Mouse (Mus musculus): Measurements from ENCODE around the gene Olfr572.

Olfr572 gene

GRCm38 (mm10) chr7:102924109-102924508 lies at the start of gene Olfr572:
Olfr572 (plus strand) TSS chr7:102924409.
- 75% methylated on average over 1 of the region's 1 CpGs for WGBS

DNA sequence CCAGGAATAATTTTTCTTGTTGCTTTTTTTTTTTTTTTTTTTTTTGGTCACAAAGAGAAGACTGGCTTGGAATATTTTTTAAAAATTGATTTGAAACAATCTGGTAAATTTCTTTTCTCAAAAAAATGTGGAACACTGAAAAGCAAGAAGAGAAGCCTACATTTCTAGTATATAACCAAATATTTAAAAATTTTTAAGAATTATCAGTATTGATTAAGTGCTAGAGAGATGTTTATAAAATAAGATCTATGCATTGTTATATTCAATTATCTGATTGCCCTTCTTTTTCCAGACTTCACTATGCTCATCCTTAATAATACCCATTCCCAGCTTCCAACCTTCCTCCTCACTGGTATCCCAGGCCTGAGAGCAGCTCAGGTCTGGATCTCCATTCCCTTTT lies 47.4 kb upstream of the Olfr572 start, which contains the start of gene Olfr568:
Olfr568 (plus strand) TSS at position 301 of the 400 bp plus-strand sequence.

DNA sequence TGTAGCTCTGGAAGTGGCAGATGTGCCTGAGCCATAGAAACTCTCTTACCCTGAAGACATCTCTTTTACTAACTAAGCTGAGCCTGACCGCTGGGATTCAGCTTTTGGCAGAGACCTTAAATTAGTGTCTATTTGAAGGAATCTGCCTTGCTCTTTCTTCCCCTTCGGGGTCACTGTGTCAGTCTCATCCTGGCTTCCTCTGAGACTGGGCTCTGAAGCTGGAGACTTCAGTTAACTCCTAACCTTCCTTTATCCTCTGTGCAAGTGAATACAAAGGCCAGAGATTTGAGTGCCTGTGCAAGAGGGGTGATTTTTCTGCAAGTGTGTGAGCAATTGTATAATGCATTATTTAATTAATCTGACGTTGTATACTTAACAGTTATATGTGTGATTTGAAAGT lies 33.4 kb upstream of the Olfr572 start, which contains the start of gene Olfr569:
Olfr569 (minus strand) TSS at position 101 of the 400 bp plus-strand sequence.
- 64% methylated on average over 3 of the region's 3 CpGs for WGBS

DNA sequence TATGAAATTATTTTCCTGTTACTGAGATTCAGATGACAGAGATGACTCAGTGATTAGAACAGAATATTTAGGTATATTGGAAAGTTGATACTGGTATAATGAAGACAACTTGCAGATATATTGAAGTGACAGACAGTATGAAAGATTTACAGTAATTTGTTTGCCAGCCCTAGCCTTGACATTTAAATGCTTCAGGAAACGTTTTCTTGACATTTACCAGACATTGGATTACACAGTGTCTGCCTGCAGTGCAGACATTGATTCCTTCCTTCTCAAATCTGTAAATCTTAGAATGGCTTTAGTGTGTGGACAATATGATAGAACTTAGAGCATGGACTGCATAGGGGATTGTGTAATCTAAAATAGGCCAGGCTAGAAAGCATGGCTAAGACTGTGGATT lies 8.9 kb upstream of the Olfr572 start:
- 35% methylated on average over 1 of the region's 1 CpGs for WGBS

- WGBS = 72% methylated on average over 5 of the region's 5 CpGs
Observed at GRCm38 (mm10) chr7:102916405-102916804, 7.8 kb upstream of the Olfr572 start.

- 68% methylated on average over 4 of the region's 4 CpGs for WGBS
Observed at GRCm38 (mm10) chr7:102917032-102917875, 7.0 kb upstream of the Olfr572 start, which contains the start of gene Olfr571. Olfr571 (minus strand) TSS chr7:102917536.

- WGBS = 10% methylated on average over 1 of the region's 1 CpGs
Observed at GRCm38 (mm10) chr7:102919632-102920031, 4.6 kb upstream of the Olfr572 start.

- WGBS = 71% methylated on average over 3 of the region's 3 CpGs
Observed at GRCm38 (mm10) chr7:102927105-102927504, 2.9 kb downstream of the Olfr572 start.

- 94% methylated on average over 2 of the region's 2 CpGs for WGBS
Observed at GRCm38 (mm10) chr7:102942475-102942874, 18.3 kb downstream of the Olfr572 start, which contains the start of gene Olfr573-ps1. Olfr573-ps1 (minus strand) TSS chr7:102942575.

DNA sequence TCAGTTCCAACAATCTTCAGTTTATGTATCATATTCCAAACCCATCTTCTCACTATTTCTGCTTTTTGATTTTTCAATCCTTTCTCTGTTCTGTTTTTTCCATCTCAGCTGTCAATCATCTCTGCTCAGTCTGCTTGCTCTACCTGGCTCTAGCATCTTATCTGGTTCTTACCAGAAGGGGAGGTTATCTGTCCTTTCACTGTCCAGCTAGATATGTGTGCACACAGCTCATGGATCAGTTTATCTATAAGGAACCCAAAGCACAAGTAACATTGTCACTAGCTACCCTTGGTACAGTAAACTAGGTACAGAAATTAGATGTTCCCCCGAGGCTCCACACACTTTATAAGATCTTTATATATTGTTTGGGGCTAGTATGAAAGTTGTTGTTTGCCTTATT lies 19.2 kb downstream of the Olfr572 start:
- 86% methylated on average over 1 of the region's 1 CpGs for WGBS

DNA sequence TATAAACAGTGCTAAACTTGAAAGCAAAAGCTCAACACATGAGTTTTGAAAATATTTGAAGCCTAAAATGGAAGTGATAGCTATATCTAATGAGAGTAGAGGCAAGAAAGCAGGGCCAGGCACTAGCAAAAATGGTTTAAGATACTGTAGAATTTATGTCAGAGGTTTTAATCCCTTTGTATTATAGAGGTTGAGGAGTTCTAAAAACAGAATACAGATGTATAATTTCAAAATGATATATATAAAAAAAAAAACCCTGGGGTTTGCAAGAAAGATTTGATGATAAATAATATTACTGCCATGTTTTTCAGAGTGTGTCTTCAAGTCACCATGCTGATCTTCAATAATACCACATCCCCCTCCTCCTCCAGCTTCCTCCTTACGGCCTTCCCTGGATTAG lies 24.0 kb downstream of the Olfr572 start, which contains the start of gene Olfr574:
Olfr574 (plus strand) TSS at position 301 of the 400 bp plus-strand sequence.
- WGBS = 97% methylated on average over 1 of the region's 1 CpGs

DNA sequence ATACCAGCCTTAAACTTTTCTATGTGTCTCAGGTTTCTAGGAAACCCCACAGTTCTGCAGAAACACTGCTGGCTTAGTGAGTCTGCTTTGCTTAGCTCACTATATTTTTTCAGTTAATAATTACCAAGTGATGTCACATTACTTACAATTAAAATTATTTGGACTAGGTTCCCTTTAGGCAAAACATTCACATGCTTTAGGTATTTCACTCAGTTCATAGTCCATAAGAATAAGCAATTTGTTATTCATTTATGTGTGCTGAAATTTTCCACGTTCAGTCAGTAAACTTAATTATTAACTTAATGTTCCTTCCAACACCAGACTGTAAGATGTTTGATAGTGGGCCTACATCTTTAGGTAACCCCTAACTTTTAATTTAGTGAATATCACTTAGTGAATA lies 26.5 kb downstream of the Olfr572 start:
- 79% methylated on average over 1 of the region's 1 CpGs for WGBS

GRCm38 (mm10) chr7:102958137-102958536 lies 33.9 kb downstream of the Olfr572 start:
- 78% methylated on average over 3 of the region's 3 CpGs for WGBS

GRCm38 (mm10) chr7:102958593-102958992 lies 34.4 kb downstream of the Olfr572 start, which contains the start of gene Olfr575:
Olfr575 (minus strand) TSS chr7:102958775.
- WGBS = 61% methylated on average over 1 of the region's 1 CpGs

DNA sequence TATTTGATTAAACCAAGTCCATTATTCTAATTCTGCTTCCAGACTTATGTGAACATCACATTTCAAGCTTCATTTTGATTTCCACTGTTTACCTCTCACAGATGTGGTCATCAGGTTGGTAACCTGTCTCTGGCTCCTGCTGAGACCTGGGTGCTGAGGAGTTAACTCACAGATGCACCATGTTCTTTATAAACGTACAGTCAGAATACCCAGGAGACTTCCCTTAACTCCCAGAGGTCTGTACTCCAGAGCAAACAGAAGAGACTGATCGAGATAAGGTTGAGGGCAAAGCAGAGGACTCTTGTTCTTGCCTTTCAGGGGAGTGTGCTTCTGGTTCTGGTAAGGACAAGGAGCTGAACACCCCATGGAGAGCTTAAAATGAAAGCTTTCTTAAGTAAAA lies 38.2 kb downstream of the Olfr572 start, which contains the start of gene Olfr576:
Olfr576 (plus strand) TSS at position 301 of the 400 bp plus-strand sequence.
- WGBS = 61% methylated on average over 2 of the region's 2 CpGs

- 13% methylated on average over 1 of the region's 1 CpGs for WGBS
Observed at GRCm38 (mm10) chr7:102974399-102974798, 50.2 kb downstream of the Olfr572 start.

- 77% methylated on average over 2 of the region's 2 CpGs for WGBS
Observed at GRCm38 (mm10) chr7:102975843-102976242, 51.6 kb downstream of the Olfr572 start, which contains the start of gene Olfr577. Olfr577 (minus strand) TSS chr7:102975943.

All from cerebral cortex, adult 2 months (tissue).